Mouse (Mus musculus) ES-E14 (cell line): ENCODE results near the gene Rnf169.

Experiments used
- HCFC1 ChIP-seq: IDR thresholded peaks from 2 replicates; pipeline ENCODE4 v1.6.1; 2012; ENCODE audit warnings: low read length, inconsistent platforms, borderline replicate concordance; ENCODE audit not compliant: insufficient read depth
- ZC3H11A ChIP-seq: IDR thresholded peaks from 2 replicates; pipeline ENCODE4 v1.6.1; 2012; ENCODE audit warnings: low read depth, mild to moderate bottlenecking, inconsistent platforms, low read length, borderline replicate concordance
- ZNF384 ChIP-seq: IDR thresholded peaks from 2 replicates; pipeline ENCODE4 v1.6.1; 2012; ENCODE audit warnings: low read depth, low read length, inconsistent platforms

DNA sequence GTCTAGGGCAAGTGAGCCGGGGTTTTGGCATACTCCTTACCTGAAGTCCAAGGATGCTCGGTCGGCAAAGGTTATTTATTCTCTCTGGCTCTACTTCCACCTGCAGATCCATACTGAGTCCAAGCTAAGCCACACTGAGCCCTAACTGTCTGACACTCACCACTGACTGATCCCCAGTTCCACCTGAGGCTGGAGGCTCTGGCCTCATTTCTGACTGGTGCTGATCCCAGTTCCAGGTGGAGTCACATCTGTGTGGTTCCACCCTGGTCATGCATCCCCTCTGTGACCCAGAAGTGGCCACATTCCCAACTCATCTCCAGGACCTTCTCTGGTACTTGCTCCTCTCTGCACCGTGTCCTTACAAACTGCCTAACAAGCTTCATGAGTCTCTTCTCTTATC lies 28.5 kb upstream of the Rnf169 start:
- no peak for TF ChIP-seq HCFC1
- no peak for TF ChIP-seq ZC3H11A
- no peak for TF ChIP-seq ZNF384
